In genomic region chr6:114347831-114348754, GRCm38 (mm10) we compare ENCODE assay signal across 8 mouse cellular contexts. TPM values are rescaled to one million over a fixed set of nuclear protein-coding genes. Genes with fewer than 3 reads are reported as not detected.
DNase-seq lines count a peak whose midpoint lies in the region; ATAC-seq and TF ChIP-seq lines count a peak whose summit lies in the region.

No protein-coding gene starts in this region.

- H3K27me3 ChIP-seq in intestine, postnatal 0 days (replicated peaks; ENCODE audit: control insufficient read depth, insufficient read depth, low read length), result no peaks in the 10 kb centered on the region
- peaks cover 3% of the 10 kb centered on the region; the same call in 1 of the 2 replicates for H3K27me3 ChIP-seq in midbrain, embryonic 16.5 days (ENCODE audit: control insufficient read depth, insufficient read depth, low read depth, low read length)

- H3K9me3 ChIP-seq in intestine, postnatal 0 days (ENCODE audit: control insufficient read depth), result no peaks in the 10 kb centered on the region
- H3K9me3 ChIP-seq in midbrain, embryonic 16.5 days (replicated peaks; ENCODE audit: control insufficient read depth, low read length, poor library complexity, severe bottlenecking), result no peaks in the 10 kb centered on the region

- no peak overlapping the region for H3K4me2 ChIP-seq in intestine, postnatal 0 days (replicated peaks; ENCODE audit: low read depth)
- no peak overlapping the region for H3K4me2 ChIP-seq in midbrain, embryonic 16.5 days (ENCODE audit: low read length)

- DNase-seq in cerebellum, postnatal 10 days, result peak; percentile 48 to 54
- no peak for DNase-seq in cerebellum, adult 9-11 months
- peak; percentile 73 for DNase-seq in embryo, embryonic 10.5 days (ENCODE audit: low spot score)
- DNase-seq in thymus, postnatal 14 days, result no peak
- no peak for DNase-seq in cerebellum, postnatal 14 days
- no peak for DNase-seq in urinary bladder, postnatal 14 days (ENCODE audit: low spot score)

- no peak overlapping the region for H3K9ac ChIP-seq in intestine, postnatal 0 days (ENCODE audit: low read depth, low read length)
- no peak overlapping the region for H3K9ac ChIP-seq in midbrain, embryonic 16.5 days (ENCODE audit: low read depth, low read length)

- H3K36me3 ChIP-seq in intestine, postnatal 0 days (ENCODE audit: control insufficient read depth, insufficient read depth), result no peaks in the 10 kb centered on the region
- no peaks in the 10 kb centered on the region for H3K36me3 ChIP-seq in midbrain, embryonic 16.5 days (ENCODE audit: control insufficient read depth, insufficient read depth, low read length)

- peak; percentile 43 for TF ChIP-seq CTCF in intestine, postnatal 0 days (IDR thresholded peaks at IDR 0.05; ENCODE audit: low read depth)

- no peaks in the 10 kb centered on the region for H3K4me1 ChIP-seq in intestine, postnatal 0 days (replicated peaks; ENCODE audit: control insufficient read depth, insufficient read depth, low read length)
- H3K4me1 ChIP-seq in midbrain, embryonic 16.5 days (ENCODE audit: control insufficient read depth, insufficient read depth, low read length), result peaks cover 9% of the 10 kb centered on the region

- 30% methylated on average over 13 of the region's 13 CpGs for WGBS in intestine, postnatal 0 days
- 31% methylated on average over 13 of the region's 13 CpGs for WGBS in midbrain, embryonic 16.5 days

- H3K27ac ChIP-seq in intestine, postnatal 0 days (ENCODE audit: low read depth, low read length), result no peak overlapping the region
- H3K27ac ChIP-seq in midbrain, embryonic 16.5 days (ENCODE audit: low read length), result no peak overlapping the region

- no peak overlapping the region for H3K4me3 ChIP-seq in intestine, postnatal 0 days (ENCODE audit: low read depth, low read length)
- no peak overlapping the region for H3K4me3 ChIP-seq in midbrain, embryonic 16.5 days (ENCODE audit: low read depth, low read length)

- 0 out of 2 replicates have a peak, but pooled peaks have one; percentile 14 for ATAC-seq in intestine, postnatal 0 days
- ATAC-seq in midbrain, embryonic 16.5 days, result peak; percentile 46; the same call in 1 of the 2 replicates

RNA-seq across cellular contexts. Expression of gene Hrh1, which starts 49.6 kb away (rescaled TPM):
- 0.46 TPM in 2 replicates for polyA plus RNA-seq in intestine, postnatal 0 days (2015; fragmentation: Nextera tagmentation; extraction: Ambion mirVana)
- polyA plus RNA-seq in midbrain, embryonic 16.5 days (2015; fragmentation: Nextera tagmentation; extraction: Ambion mirVana), result 1.5 and 1.8 TPM in 2 replicates

Comparison
In these comparisons a context has a peak if more than half of its experiments do, and no peak if none do; other contexts are left out.
1. DNase-seq: peak in cerebellum, postnatal 10 days (2 of 2) and embryo, embryonic 10.5 days (single experiment); none in cerebellum, adult 9-11 months (single experiment), thymus, postnatal 14 days (single experiment), cerebellum, postnatal 14 days (0 of 2) and urinary bladder, postnatal 14 days (single experiment).